Mouse (Mus musculus) G1E (cell line): ENCODE data around the gene Lrp5.

ENCODE experiments used
- CTCF ChIP-seq: IDR thresholded peaks from 2 replicates; pipeline ENCODE4 v1.5.1; 2012; ENCODE audit warnings: low read depth, low read length, inconsistent platforms, mixed read lengths
- GATA1 ChIP-seq: IDR thresholded peaks from 2 replicates; pipeline ENCODE4 v1.6.1; 2012; ENCODE audit warnings: borderline replicate concordance, low read length, inconsistent platforms, mixed read lengths
- POLR2AphosphoS5 ChIP-seq: IDR thresholded peaks from 2 replicates; pipeline ENCODE4 v1.6.1; 2012; ENCODE audit warnings: low read depth, low read length, inconsistent platforms; ENCODE audit not compliant: insufficient replicate concordance

GRCm38 (mm10) chr19:3665510-3665909, 20.9 kb downstream of the Lrp5 start:
- no peak for TF ChIP-seq CTCF
- no peak for TF ChIP-seq GATA1
- no peak for TF ChIP-seq POLR2AphosphoS5
